Mouse (Mus musculus) kidney, adult 9 months (tissue): ENCODE measurements around the gene Clmp.
"Not testable (repeated sequence)": the region's sequence is repeated elsewhere in the genome, so short reads cannot be mapped to it uniquely, and the experiment has no call there.

Source experiments
- DNase-seq: peaks from one replicate; pipeline ENCODE4 v3.0.0; 2022

Clmp gene

DNA sequence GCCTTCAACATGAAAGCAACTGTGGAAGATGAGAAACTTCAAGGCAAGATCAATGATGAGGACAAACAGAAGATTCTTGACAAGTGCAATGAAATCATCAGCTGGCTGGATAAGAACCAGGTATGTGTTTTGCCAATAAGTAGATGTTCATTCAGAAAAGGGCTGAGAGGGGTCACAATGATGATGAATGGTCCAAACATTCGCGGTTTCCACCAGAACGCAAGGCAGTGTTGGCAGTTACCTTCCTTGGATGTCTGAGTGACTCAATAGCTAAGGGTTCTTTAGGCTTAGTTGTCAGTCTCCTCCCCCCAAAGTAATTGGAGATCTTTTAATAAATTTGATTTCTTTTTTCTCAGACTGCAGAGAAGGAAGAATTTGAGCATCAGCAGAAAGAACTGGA lies 118.8 kb downstream of the Clmp start:
- not testable (repeated sequence) for DNase-seq

DNA sequence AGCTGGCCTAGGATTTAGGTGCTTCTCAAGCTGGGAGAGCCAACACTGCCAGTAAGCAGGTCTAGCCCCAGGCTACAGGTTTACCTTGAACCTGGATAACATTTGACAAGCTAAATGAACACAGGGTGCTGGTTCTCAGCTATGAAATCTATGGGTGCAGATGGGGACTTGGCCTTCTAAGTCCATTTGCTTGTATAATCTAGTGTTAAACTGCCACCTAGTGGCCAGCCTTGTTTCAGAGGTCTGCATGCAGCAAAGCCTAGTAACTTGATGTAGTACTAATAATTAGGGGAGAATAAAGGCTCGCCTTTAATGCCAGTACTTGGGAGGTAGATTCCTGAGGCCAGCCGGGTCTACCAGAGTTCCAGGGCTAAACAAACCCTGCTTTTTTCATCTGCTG lies 119.5 kb downstream of the Clmp start:
- peak; percentile 88 for DNase-seq

DNA sequence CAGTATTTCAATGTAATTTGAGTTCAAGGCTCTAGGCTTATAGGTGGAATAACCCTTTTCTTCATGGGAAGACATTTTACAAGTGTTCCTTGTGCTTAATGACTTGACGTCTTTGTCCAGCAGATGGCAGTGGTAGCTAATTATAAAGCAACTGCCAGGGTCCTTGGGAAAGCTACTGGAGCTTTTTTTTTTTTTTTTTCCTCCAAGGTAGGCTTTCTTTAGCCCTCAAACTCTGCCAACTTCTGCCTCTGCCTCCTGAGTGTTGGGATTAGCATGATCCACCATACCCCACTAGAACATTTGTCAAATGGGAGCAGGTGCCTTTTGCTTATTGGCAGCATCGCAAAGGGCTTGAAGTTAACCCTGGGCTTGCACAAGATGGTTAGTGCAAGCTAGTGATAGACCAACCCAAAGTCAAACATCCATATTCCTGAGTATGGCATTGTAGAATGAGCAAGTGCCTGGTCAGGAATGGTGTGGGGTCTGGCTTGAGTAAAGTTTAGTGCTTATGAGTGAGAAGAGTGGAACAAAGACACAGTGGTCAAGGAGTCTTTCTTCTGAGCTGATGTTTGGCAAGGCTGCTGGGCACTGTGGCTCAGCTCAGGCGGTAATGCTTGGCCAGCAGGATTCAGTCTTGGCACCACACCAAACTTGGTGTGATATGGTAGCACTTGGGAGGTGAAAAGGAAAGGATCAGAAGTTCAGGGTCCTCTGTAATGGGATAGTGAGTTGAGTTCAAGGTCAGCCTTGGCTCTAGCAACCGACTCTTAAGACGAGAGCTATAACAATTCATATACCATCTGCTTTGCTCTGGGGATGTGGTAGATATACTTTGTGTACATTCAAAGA lies 120.9 kb downstream of the Clmp start:
- DNase-seq = peak; percentile 84

DNA sequence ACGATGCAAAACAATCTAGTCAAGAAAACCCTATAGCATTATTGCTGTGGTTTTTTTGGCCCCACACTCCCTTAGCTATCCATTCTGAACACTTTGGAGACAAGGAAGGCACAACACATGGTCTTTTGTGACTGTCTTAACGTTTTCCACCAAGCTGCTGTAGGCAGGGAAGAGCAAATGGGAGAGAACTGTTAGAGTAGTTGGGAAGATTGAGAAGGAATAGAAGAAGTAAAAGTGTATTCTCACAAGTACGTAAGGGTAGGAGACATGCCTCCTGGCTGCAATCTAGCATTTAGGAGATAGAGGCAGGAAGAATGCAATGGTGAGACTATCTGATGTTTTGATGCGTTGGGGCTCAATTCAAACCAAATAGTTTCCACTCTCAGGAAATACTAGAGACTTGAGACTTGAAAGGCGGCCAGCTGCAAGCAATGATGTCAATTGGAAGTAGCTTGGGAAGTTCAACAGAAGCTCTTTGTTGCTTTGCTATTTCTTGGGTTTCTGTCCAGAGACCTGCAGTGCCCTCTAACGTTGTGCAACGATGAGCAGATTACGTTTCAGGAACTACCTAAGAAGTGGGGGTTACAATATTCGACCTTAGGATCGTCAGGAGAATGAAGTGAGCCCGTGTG lies 121.6 kb downstream of the Clmp start:
- DNase-seq = no peak

DNA sequence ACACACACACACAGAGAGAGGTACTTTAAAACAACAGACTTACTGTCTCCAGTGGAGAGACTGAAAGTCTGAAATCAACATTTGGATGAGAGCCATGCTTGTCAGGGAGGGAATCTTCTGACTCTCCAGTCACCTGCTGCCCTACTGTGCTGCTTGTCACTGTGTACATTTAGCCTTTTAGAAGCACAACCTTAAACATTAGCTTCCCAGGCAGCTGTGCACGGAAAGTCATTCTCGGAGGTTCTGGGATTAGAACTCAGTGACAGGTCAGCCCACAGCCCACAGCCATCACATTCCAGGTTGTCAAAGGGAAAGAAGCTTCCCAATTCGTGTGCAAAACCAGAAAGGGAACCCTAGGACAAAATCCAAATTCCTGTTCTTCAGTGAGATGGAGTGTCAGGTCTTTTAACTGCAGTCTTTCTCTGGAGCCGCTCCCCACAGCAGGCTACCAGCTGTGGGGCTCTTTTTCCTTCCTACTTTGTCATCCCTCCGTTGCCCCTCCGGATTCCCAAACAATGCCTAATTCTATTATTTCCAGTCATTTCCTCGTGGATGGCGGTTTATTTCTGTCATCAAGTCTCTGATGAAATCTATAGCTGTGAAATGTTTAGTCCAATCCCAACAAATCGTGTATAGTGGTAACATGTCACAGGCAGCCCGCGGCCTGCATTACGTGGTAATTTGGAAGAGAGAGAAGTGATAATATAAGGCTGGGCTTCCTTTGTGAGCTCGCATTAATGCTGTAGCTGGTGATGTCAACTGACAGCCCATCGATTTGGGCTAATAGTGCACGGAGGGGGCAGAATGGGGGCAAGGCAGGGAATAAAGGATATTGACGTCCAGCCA lies 122.5 kb downstream of the Clmp start:
- no peak for DNase-seq

DNA sequence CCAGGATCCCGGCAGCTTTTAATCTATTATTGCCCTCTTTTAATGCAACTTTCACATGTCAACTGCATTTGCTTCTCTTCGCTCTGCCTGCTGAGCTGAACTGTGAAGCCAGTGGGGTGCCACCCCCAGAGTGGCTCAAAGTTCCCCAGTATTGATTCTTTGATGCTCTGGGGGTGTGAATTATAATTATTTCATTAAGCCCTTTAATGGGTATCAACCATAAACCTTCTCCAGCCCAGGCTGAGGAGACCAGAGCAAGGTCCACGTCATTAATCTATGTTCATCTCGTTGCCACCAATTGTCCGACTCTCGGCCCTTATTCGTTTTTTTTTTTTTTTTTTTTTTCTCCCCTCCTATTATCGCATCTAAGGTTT lies 123.1 kb downstream of the Clmp start:
- DNase-seq = no peak

DNA sequence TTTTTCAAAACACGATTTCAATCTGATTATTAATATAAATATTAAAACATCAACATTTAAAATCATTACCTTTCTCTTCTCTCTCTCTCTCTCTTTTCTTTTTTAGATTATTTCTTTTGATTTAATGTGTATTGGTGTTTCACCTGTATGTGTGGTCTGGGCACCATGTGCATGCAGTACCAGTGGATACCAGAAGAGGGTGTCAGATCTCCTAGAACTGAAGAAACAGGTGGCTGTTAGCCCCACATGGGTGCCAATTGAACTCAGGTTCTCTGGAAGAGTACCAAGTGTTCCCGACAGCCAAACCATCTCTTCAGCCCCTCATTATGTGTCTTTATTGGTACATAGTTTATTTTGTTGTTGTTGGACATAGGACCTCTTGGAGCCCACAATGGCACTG lies 126.1 kb downstream of the Clmp start:
- DNase-seq = no peak

DNA sequence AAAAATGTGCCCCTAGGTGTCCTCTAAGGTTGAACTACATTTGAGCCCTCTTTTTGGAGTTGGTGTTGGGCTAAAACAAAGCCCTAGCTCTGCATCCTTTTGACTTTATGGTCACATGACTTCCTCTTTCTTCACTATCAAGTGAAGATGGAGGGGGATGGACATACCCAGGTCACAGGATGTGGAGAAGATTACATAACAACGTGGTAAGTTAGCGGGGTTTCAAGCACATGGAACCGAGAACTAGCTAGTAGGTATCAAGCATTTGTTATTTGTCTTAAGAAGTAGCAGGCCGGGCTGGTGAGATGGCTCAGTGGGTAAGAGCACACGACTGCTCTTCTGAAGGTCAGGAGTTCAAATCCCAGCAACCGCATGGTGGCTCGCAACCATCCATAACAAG lies 128.3 kb downstream of the Clmp start:
- DNase-seq = no peak

DNA sequence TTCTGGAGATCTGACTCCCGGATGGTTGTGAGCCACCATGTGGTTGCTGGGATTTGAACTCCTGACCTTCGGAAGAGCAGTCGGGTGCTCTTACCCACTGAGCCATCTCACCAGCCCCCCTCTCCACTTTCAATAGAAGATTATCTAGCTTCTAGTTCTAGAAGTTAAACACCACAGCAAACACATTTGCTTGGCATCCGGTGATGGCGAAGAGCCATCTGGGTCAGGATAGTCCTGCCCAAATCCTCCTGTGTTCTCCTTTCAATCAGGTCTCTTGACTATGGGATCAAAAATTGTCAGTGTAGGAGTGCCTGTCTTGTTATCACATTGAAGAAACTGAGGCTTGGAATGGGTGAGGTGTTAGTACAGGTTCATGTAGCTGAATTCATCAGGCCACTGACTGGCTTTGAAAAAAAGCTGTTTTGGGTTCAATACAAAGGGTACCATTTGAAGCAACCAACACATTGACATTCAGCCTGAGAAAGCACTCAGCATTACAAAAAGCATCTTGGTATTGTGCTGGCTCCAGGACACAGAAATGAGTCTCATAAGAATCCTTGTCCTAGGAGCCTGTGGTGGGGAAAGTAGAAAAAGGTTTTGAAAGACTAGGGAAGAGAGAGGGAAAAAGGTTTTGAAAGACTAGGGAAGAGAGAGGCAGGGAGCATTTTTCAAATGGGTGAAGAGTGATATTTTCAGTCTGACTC lies 131.7 kb downstream of the Clmp start:
- no peak for DNase-seq

DNA sequence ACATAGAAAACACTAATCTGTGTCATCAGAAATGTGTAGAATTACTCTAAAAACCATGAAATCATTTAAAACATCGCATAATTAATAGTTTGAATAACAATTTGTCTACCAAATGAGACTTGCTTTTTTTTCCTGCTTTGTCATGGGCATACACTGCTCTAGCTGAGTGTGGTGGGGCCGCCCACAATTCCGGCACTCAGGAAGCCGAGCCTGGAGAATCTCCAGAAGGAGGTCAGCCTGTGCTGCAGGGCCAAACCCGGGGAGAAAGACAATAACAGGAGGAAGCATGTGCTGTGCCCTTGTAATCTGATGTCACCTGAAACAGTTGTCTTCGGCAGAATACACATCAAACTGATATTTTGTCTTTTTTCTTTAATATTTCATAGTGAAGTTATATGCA lies 139.8 kb downstream of the Clmp start:
- DNase-seq = peak; percentile 22

DNA sequence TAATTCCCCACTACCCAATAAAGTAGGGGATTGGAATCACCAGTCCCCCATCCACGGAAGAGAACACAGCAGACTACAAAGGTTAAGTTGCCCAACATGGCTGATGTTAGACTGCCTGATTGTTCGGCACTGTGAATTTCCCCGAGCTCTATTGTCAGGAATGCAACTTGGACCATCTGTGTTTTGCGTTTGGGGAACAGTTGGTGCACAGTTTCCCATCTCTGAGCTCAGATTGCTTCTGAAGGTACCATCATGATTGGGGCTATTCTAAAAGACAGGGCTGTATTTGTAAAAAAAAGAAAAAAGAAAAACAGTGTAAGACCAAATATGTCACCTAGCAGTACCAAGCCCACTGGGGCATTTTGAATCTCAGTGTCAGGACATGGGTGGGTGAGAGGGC lies 141.6 kb downstream of the Clmp start:
- DNase-seq = no peak

DNA sequence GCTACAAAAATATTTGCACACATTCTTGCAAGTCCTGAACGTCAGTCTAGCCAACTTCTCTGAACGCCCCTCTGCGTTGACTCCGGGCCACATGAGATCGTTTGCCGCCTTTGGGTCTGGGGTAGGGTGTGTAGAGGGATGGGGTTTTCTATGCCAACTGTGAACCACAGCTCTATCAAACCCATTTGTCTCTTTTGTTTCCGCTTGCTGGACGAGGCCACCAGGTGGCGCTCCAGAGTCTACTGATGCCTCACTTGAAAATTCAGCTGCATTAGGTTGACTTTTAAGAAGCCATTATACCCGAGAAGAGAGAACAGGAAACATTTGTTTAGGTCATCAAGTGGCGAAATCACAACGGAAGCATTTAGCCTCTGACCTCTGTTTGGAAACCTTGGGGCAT lies 148.8 kb downstream of the Clmp start:
- DNase-seq = peak; percentile 70
